Mouse (Mus musculus): ENCODE measurements around the gene Il16.

DNA sequence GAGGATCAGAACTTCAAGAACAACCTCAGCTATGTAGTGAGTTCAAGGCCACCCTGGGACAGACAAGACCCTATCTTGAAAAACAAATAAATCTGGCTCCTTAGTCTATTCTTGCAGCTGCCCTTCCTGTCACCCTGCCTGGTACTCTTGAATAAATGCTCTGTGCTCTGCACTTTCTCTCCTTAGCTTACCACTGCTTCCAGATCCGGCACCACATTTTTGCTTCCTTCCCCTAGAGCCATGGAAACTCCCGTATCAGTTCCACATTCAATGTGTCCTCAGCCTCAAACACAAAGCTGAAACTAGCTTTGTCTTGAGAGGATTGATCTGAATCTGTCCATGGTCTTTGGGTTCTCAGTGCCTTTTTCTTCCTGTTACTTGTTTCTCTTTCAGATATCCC lies 21.0 kb downstream of the Il16 start:
- TF ChIP-seq EP300 (IDR thresholded peaks at IDR 0.05; ENCODE audit: low read depth) (no peak), CTCF (IDR thresholded peaks at IDR 0.05; ENCODE audit: low read depth) (no peak)
